Mouse (Mus musculus) liver, embryonic 14.5 days (tissue): ENCODE measurements at regions not wholly inside any gene's neighbourhood (a gene's known extent, or its start where the extent isn't known, plus 50 kb on each side); places are given as distances from the start of the nearest gene placed in this dataset.

ENCODE experiments used
- CTCF ChIP-seq: IDR thresholded peaks from 2 replicates; pipeline ENCODE4 v1.5.1; 2016; ENCODE audit warnings: antibody characterized with exemption, low read depth, control low read depth
- EP300 ChIP-seq: IDR thresholded peaks from 2 replicates; pipeline ENCODE4 v1.6.1; 2016; ENCODE audit warnings: antibody characterized with exemption, low read depth

- TF ChIP-seq CTCF (no peak), EP300 (no peak)
Observed at GRCm38 (mm10) chrX:19311377-19311776, 169.7 kb downstream of the Tex13c3 start.
